20 mouse cellular contexts compared by ENCODE assay signal in the genomic region with DNA sequence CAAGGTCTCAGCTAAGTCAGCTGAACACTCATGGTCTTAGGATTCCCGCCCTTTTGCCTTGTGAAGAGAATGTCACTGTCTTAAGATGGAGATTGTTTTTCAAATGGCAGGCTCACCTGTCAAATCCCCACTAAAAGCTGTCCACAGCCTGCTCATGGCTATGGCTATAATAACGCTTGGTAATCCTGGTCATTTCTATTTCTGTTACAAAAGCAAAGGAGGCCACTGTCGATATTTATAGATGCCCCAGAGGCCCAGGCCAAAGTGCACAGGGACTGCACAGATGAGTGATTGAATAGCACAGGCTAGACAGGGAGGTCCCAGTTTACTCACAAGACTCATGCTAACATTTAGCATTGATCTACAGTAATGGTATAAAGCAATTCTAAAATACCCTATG. TPM values are rescaled to one million over a fixed set of nuclear protein-coding genes. Genes with fewer than 3 reads are reported as not detected.
DNase-seq lines count a peak whose midpoint lies in the region; ATAC-seq lines count a peak whose summit lies in the region.
"Had no signal": no experiment of that assay in that cellular context is flagged by ENCODE, and none has a peak within 500 bp of the region (broad histone marks: within the 10 kb centered on the region; RNA-seq: fewer than 3 reads in every experiment).

No protein-coding gene starts in this region.

- no peak overlapping the region for H3K4me3 ChIP-seq in heart, embryonic 15.5 days
- H3K4me3 ChIP-seq in forebrain, embryonic 13.5 days = no peak overlapping the region
- no peak overlapping the region for H3K4me3 ChIP-seq in forebrain, embryonic 15.5 days
- H3K4me3 ChIP-seq in midbrain, embryonic 13.5 days (replicated peaks) = no peak overlapping the region
- H3K4me3 ChIP-seq: embryonic facial prominence, embryonic 15.5 days; kidney, embryonic 15.5 days; limb, embryonic 10.5 days; neural tube, embryonic 13.5 days had no signal

- H3K4me2 ChIP-seq in heart, embryonic 15.5 days = no peak overlapping the region
- no peak overlapping the region for H3K4me2 ChIP-seq in forebrain, embryonic 13.5 days
- H3K4me2 ChIP-seq in forebrain, embryonic 15.5 days (replicated peaks) = no peak overlapping the region
- H3K4me2 ChIP-seq in midbrain, embryonic 13.5 days (replicated peaks) = no peak overlapping the region
- H3K4me2 ChIP-seq: embryonic facial prominence, embryonic 15.5 days; kidney, embryonic 15.5 days; liver, embryonic 11.5 days; lung, embryonic 14.5 days had no signal

- H3K9ac ChIP-seq in heart, embryonic 15.5 days = no peak overlapping the region
- no peak overlapping the region for H3K9ac ChIP-seq in forebrain, embryonic 13.5 days
- H3K9ac ChIP-seq in forebrain, embryonic 15.5 days (replicated peaks) = no peak overlapping the region
- no peak overlapping the region for H3K9ac ChIP-seq in midbrain, embryonic 13.5 days (replicated peaks)
- H3K9ac ChIP-seq: embryonic facial prominence, embryonic 15.5 days; kidney, embryonic 15.5 days; lung, embryonic 14.5 days; neural tube, embryonic 13.5 days had no signal

- 52% methylated on average over 3 of the region's 3 CpGs for WGBS in heart, embryonic 15.5 days
- WGBS in forebrain, embryonic 13.5 days = 79% methylated on average over 3 of the region's 3 CpGs
- 79% methylated on average over 3 of the region's 3 CpGs for WGBS in forebrain, embryonic 15.5 days
- 70% methylated on average over 3 of the region's 3 CpGs for WGBS in midbrain, embryonic 13.5 days

- ATAC-seq in heart, embryonic 15.5 days (replicated peaks; ENCODE audit: insufficient number of reproducible peaks, insufficient read depth, low FRiP score, low read depth) = no peak
- no peak for ATAC-seq in forebrain, embryonic 13.5 days
- no peak for ATAC-seq in forebrain, embryonic 15.5 days (replicated peaks)
- ATAC-seq in midbrain, embryonic 13.5 days = no peak
- ATAC-seq: CD4-positive, CD25-positive, alpha-beta regulatory T cell, adult 4 months had no signal

- peaks cover 19% of the 10 kb centered on the region for H3K4me1 ChIP-seq in heart, embryonic 15.5 days (replicated peaks)
- H3K4me1 ChIP-seq in forebrain, embryonic 13.5 days = peaks cover 43% of the 10 kb centered on the region
- H3K4me1 ChIP-seq in forebrain, embryonic 15.5 days = peaks cover 27% of the 10 kb centered on the region
- H3K4me1 ChIP-seq in midbrain, embryonic 13.5 days (replicated peaks) = peaks cover 34% of the 10 kb centered on the region

- no peaks in the 10 kb centered on the region for H3K36me3 ChIP-seq in heart, embryonic 15.5 days
- H3K36me3 ChIP-seq in forebrain, embryonic 13.5 days (ENCODE audit: poor library complexity, severe bottlenecking) = peaks cover 5% of the 10 kb centered on the region; the same call in 1 of the 2 replicates
- no peaks in the 10 kb centered on the region for H3K36me3 ChIP-seq in forebrain, embryonic 15.5 days
- 0 out of 2 replicates have a peak, but pooled peaks cover 2% of the 10 kb centered on the region for H3K36me3 ChIP-seq in midbrain, embryonic 13.5 days
- H3K36me3 ChIP-seq: embryonic facial prominence, embryonic 15.5 days; G1E; kidney, embryonic 15.5 days; limb, embryonic 10.5 days; neural tube, embryonic 13.5 days had no signal

- no peaks in the 10 kb centered on the region for H3K9me3 ChIP-seq in heart, embryonic 15.5 days (replicated peaks)
- H3K9me3 ChIP-seq in forebrain, embryonic 13.5 days (replicated peaks) = no peaks in the 10 kb centered on the region
- no peaks in the 10 kb centered on the region for H3K9me3 ChIP-seq in forebrain, embryonic 15.5 days
- no peaks in the 10 kb centered on the region for H3K9me3 ChIP-seq in midbrain, embryonic 13.5 days
- H3K9me3 ChIP-seq: embryonic facial prominence, embryonic 15.5 days; G1E; kidney, embryonic 15.5 days; limb, embryonic 10.5 days; neural tube, embryonic 13.5 days had no signal

- DNase-seq in heart, adult 9 months (ENCODE audit: low spot score in 2 of 2) = no peak
- DNase-seq in lung, postnatal 4 days = no peak
- no peak for DNase-seq in lung, adult 18-20 months
- DNase-seq: cerebellum, adult 9-11 months; gastrocnemius, postnatal 36 days; heart, postnatal 10 days; lung, embryonic 14.5 days; right cerebral cortex, postnatal 25 days; thymus, postnatal 14 days had no signal

- no peaks in the 10 kb centered on the region for H3K27me3 ChIP-seq in heart, embryonic 15.5 days
- H3K27me3 ChIP-seq in forebrain, embryonic 13.5 days = peaks cover 6% of the 10 kb centered on the region; the same call in 1 of the 2 replicates
- H3K27me3 ChIP-seq in forebrain, embryonic 15.5 days = no peaks in the 10 kb centered on the region
- no peaks in the 10 kb centered on the region for H3K27me3 ChIP-seq in midbrain, embryonic 13.5 days
- H3K27me3 ChIP-seq: embryonic facial prominence, embryonic 15.5 days; kidney, embryonic 15.5 days; neural tube, embryonic 13.5 days had no signal

- peak overlapping the region; percentile 27; the same call in 1 of the 2 replicates for H3K27ac ChIP-seq in heart, embryonic 15.5 days
- peak overlapping the region; percentile 84 for H3K27ac ChIP-seq in forebrain, embryonic 13.5 days
- peak overlapping the region; percentile 72 for H3K27ac ChIP-seq in forebrain, embryonic 15.5 days (replicated peaks)
- peak overlapping the region; percentile 78 for H3K27ac ChIP-seq in midbrain, embryonic 13.5 days
- H3K27ac ChIP-seq: embryonic facial prominence, embryonic 15.5 days; kidney, embryonic 15.5 days had no signal

RNA-seq across cellular contexts. Expression of a gene that starts 15.4 kb away (rescaled TPM):
- polyA plus RNA-seq in heart, embryonic 15.5 days (2015; fragmentation: Nextera tagmentation; extraction: Ambion mirVana) = 34.8 and 41.5 TPM in 2 replicates
- 137 and 149 TPM in 2 replicates for polyA plus RNA-seq in forebrain, embryonic 13.5 days (2015; fragmentation: Nextera tagmentation; extraction: Ambion mirVana)
- 159 and 168 TPM in 2 replicates for polyA plus RNA-seq in forebrain, embryonic 15.5 days (2015; fragmentation: Nextera tagmentation; extraction: Ambion mirVana)
- polyA plus RNA-seq in midbrain, embryonic 13.5 days (2015; fragmentation: Nextera tagmentation; extraction: Ambion mirVana) = 147 and 165 TPM in 2 replicates

RNA-seq across cellular contexts. Expression of a gene that starts 28.2 kb away (rescaled TPM):
- 3.8 and 4.8 TPM in 2 replicates for polyA plus RNA-seq in heart, embryonic 15.5 days (2015; fragmentation: Nextera tagmentation; extraction: Ambion mirVana)
- 10.3 and 11.3 TPM in 2 replicates for polyA plus RNA-seq in forebrain, embryonic 13.5 days (2015; fragmentation: Nextera tagmentation; extraction: Ambion mirVana)
- 6.0 and 6.8 TPM in 2 replicates for polyA plus RNA-seq in forebrain, embryonic 15.5 days (2015; fragmentation: Nextera tagmentation; extraction: Ambion mirVana)
- polyA plus RNA-seq in midbrain, embryonic 13.5 days (2015; fragmentation: Nextera tagmentation; extraction: Ambion mirVana) = 7.1 and 10.2 TPM in 2 replicates
- polyA plus RNA-seq: G1E had no signal

Comparison
In these comparisons a context has a peak if more than half of its experiments do, and no peak if none do; other contexts are left out.
1. H3K27ac ChIP-seq: peak in every context shown above with its lines; median percentile 84 in forebrain, embryonic 13.5 days; 78 in midbrain, embryonic 13.5 days; 72 in forebrain, embryonic 15.5 days; 27 in heart, embryonic 15.5 days.